Mouse (Mus musculus) liver, embryonic 16.5 days (tissue): ENCODE data around the gene Tmem86a. TPM values are rescaled to one million over a fixed set of nuclear protein-coding genes. Genes with fewer than 3 reads are reported as not detected.

ENCODE experiments used
- ATAC-seq: fragments of 200-750 bp; cut with Nextera tagmentation; 2 replicates; pipeline ENCODE4 v1.8.0; 2017; ENCODE audit warnings: low read depth, mild to moderate bottlenecking, moderate number of reproducible peaks, moderate library complexity
- H3K27ac ChIP-seq: fragments of 300-500 bp; sonication (generic); 2 replicates; pipeline ENCODE4 v1.5.1; 2014; ENCODE audit warnings: mild to moderate bottlenecking, low read length
- H3K27me3 ChIP-seq: fragments of 300-500 bp; sonication (generic); 2 replicates; pipeline ENCODE4 v1.6.1; 2014; ENCODE audit warnings: low read depth, low read length, mixed read lengths; ENCODE audit not compliant: control insufficient read depth, insufficient read depth
- H3K36me3 ChIP-seq: fragments of 300-500 bp; sonication (generic); 2 replicates; pipeline ENCODE4 v1.6.1; 2014; ENCODE audit warnings: mild to moderate bottlenecking; ENCODE audit not compliant: control insufficient read depth, insufficient read depth
- H3K4me1 ChIP-seq: fragments of 300-500 bp; sonication (generic); 2 replicates; pipeline ENCODE4 v1.6.1; 2014; ENCODE audit warnings: low read depth, low read length, mixed read lengths; ENCODE audit not compliant: control insufficient read depth
- H3K4me2 ChIP-seq: fragments of 300-500 bp; sonication (generic); 2 replicates; pipeline ENCODE4 v1.6.1; 2014; ENCODE audit warnings: low read depth, low read length, mixed read lengths
- H3K4me3 ChIP-seq: fragments of 300-500 bp; sonication (generic); 2 replicates; pipeline ENCODE4 v1.5.1; 2014; ENCODE audit warnings: low read depth, mild to moderate bottlenecking, low read length
- H3K9ac ChIP-seq: fragments of 300-500 bp; sonication (generic); 2 replicates; pipeline ENCODE4 v1.6.1; 2014; ENCODE audit warnings: low read depth, low read length
- H3K9me3 ChIP-seq: fragments of 300-500 bp; sonication (generic); replicated peaks from 2 replicates; pipeline ENCODE4 v1.6.1; 2016; ENCODE audit warnings: low read length; ENCODE audit not compliant: control insufficient read depth
- WGBS: fragments of 180-500 bp; shearing (Covaris S2); extraction: QIAGEN DNeasy Blood & Tissue Kit; methylation state at CpG from one replicate; pipeline ENCODE4 v1.1.7; 2014; ENCODE audit not compliant: insufficient replicate concordance; 5-methylcytosine and 5-hydroxymethylcytosine counted together
- polyA plus RNA-seq: library from polyadenylated mRNA; unstranded; fragments of >200 nt; fragmentation: Nextera tagmentation; extraction: Ambion mirVana; gene quantifications from 2 replicates; pipeline ENCODE4 v1.2.1, GENCODE M21; 2015

The Tmem86a gene
- polyA plus RNA-seq, 1 experiment from 2014 or later, result 25.6 TPM

- no peak overlapping the region for H3K4me3 ChIP-seq
- no peak overlapping the region for H3K9ac ChIP-seq
- no peaks in the 10 kb centered on the region for H3K27me3 ChIP-seq
- 14% methylated on average over 7 of the region's 7 CpGs for WGBS
- no peak overlapping the region for H3K27ac ChIP-seq
- no peaks in the 10 kb centered on the region for H3K36me3 ChIP-seq
- no peaks in the 10 kb centered on the region for H3K9me3 ChIP-seq
- peak; percentile 53 for ATAC-seq
- peaks cover 5% of the 10 kb centered on the region for H3K4me1 ChIP-seq
- H3K4me2 ChIP-seq, result no peak overlapping the region
Observed at GRCm38 (mm10) chr7:47059339-47059738, 8.9 kb downstream of the Tmem86a start.

GRCm38 (mm10) chr7:47061560-47061959, 11.2 kb downstream of the Tmem86a start:
- no peak for ATAC-seq
- no peaks in the 10 kb centered on the region for H3K9me3 ChIP-seq
- no peak overlapping the region for H3K27ac ChIP-seq
- H3K27me3 ChIP-seq, result no peaks in the 10 kb centered on the region
- WGBS, result 53% methylated on average over 5 of the region's 5 CpGs
- peaks cover 5% of the 10 kb centered on the region for H3K4me1 ChIP-seq
- H3K9ac ChIP-seq, result no peak overlapping the region
- H3K4me3 ChIP-seq, result no peak overlapping the region
- H3K36me3 ChIP-seq, result no peaks in the 10 kb centered on the region
- peak overlapping the region; percentile 35; the same call in 1 of the 2 replicates for H3K4me2 ChIP-seq

- H3K4me1 ChIP-seq, result no peaks in the 10 kb centered on the region; the same call in 1 of the 2 replicates
- H3K27ac ChIP-seq, result no peak overlapping the region
- no peak overlapping the region for H3K4me2 ChIP-seq
- H3K4me3 ChIP-seq, result no peak overlapping the region
- no peaks in the 10 kb centered on the region for H3K27me3 ChIP-seq
- no peaks in the 10 kb centered on the region for H3K36me3 ChIP-seq
- ATAC-seq, result no peak
- no peaks in the 10 kb centered on the region for H3K9me3 ChIP-seq
- WGBS, result 57% methylated on average over 3 of the region's 3 CpGs
- H3K9ac ChIP-seq, result no peak overlapping the region
Observed at GRCm38 (mm10) chr7:47066942-47067341, 16.5 kb downstream of the Tmem86a start.

- WGBS, result 38% methylated on average over 5 of the region's 5 CpGs
- no peaks in the 10 kb centered on the region for H3K36me3 ChIP-seq
- H3K9ac ChIP-seq, result no peak overlapping the region
- no peaks in the 10 kb centered on the region for H3K27me3 ChIP-seq
- no peak overlapping the region for H3K4me3 ChIP-seq
- ATAC-seq, result peak; percentile 39; the same call in 1 of the 2 replicates
- no peaks in the 10 kb centered on the region for H3K4me1 ChIP-seq
- H3K9me3 ChIP-seq, result no peaks in the 10 kb centered on the region
- H3K27ac ChIP-seq, result no peak overlapping the region
- no peak overlapping the region for H3K4me2 ChIP-seq
Observed at GRCm38 (mm10) chr7:47067879-47068278, 17.5 kb downstream of the Tmem86a start.

GRCm38 (mm10) chr7:47072551-47072950, 22.1 kb downstream of the Tmem86a start:
- Histone ChIP-seq H3K4me2 (no peak overlapping the region), H3K4me3 (no peak overlapping the region), H3K27me3 (no peaks in the 10 kb centered on the region), H3K9me3 (no peaks in the 10 kb centered on the region), H3K9ac (no peak overlapping the region), H3K4me1 (peaks cover 10% of the 10 kb centered on the region), H3K27ac (no peak overlapping the region), H3K36me3 (no peaks in the 10 kb centered on the region)
- WGBS, result 55% methylated on average over 5 of the region's 5 CpGs
- ATAC-seq, result no peak

GRCm38 (mm10) chr7:47073536-47074521, 23.4 kb downstream of the Tmem86a start:
- 52% methylated on average over 18 of the region's 18 CpGs for WGBS
- H3K4me2 ChIP-seq, result no peak overlapping the region
- no peak overlapping the region for H3K9ac ChIP-seq
- H3K27ac ChIP-seq, result no peak overlapping the region
- H3K9me3 ChIP-seq, result no peaks in the 10 kb centered on the region
- ATAC-seq, result peak; percentile 57
- H3K27me3 ChIP-seq, result no peaks in the 10 kb centered on the region
- peaks cover 10% of the 10 kb centered on the region for H3K4me1 ChIP-seq
- no peaks in the 10 kb centered on the region for H3K36me3 ChIP-seq
- no peak overlapping the region for H3K4me3 ChIP-seq

GRCm38 (mm10) chr7:47076193-47076592, 25.8 kb downstream of the Tmem86a start:
- H3K4me2 ChIP-seq, result no peak overlapping the region
- no peaks in the 10 kb centered on the region for H3K9me3 ChIP-seq
- ATAC-seq, result no peak
- H3K9ac ChIP-seq, result no peak overlapping the region
- peaks cover 10% of the 10 kb centered on the region for H3K4me1 ChIP-seq
- no peak overlapping the region for H3K4me3 ChIP-seq
- 66% methylated on average over 6 of the region's 6 CpGs for WGBS
- no peaks in the 10 kb centered on the region for H3K36me3 ChIP-seq
- no peaks in the 10 kb centered on the region for H3K27me3 ChIP-seq
- H3K27ac ChIP-seq, result no peak overlapping the region

- Histone ChIP-seq H3K4me1 (peaks cover 10% of the 10 kb centered on the region), H3K36me3 (no peaks in the 10 kb centered on the region), H3K9ac (no peak overlapping the region), H3K27ac (no peak overlapping the region), H3K4me3 (no peak overlapping the region), H3K27me3 (no peaks in the 10 kb centered on the region), H3K9me3 (no peaks in the 10 kb centered on the region), H3K4me2 (no peak overlapping the region)
- 68% methylated on average over 3 of the region's 3 CpGs for WGBS
- ATAC-seq, result no peak
Observed at GRCm38 (mm10) chr7:47076729-47077128, 26.3 kb downstream of the Tmem86a start.

- 57% methylated on average over 8 of the region's 8 CpGs for WGBS
- H3K9me3 ChIP-seq, result no peaks in the 10 kb centered on the region
- H3K4me2 ChIP-seq, result no peak overlapping the region
- H3K27ac ChIP-seq, result no peak overlapping the region
- peaks cover 10% of the 10 kb centered on the region for H3K4me1 ChIP-seq
- no peaks in the 10 kb centered on the region for H3K27me3 ChIP-seq
- no peak overlapping the region for H3K4me3 ChIP-seq
- ATAC-seq, result no peak
- no peaks in the 10 kb centered on the region for H3K36me3 ChIP-seq
- H3K9ac ChIP-seq, result no peak overlapping the region
Observed at GRCm38 (mm10) chr7:47077451-47077850, 27.1 kb downstream of the Tmem86a start.
